Mouse (Mus musculus): ENCODE measurements around the gene Vps45. TPM values are rescaled to one million over a fixed set of nuclear protein-coding genes. Genes with fewer than 3 reads are reported as not detected.
"Not testable (repeated sequence)": the region's sequence is repeated elsewhere in the genome, so short reads cannot be mapped to it uniquely, and the experiment has no call there.

Gene Vps45
- polyA plus RNA-seq, 1 experiment = 1.3 TPM

DNA sequence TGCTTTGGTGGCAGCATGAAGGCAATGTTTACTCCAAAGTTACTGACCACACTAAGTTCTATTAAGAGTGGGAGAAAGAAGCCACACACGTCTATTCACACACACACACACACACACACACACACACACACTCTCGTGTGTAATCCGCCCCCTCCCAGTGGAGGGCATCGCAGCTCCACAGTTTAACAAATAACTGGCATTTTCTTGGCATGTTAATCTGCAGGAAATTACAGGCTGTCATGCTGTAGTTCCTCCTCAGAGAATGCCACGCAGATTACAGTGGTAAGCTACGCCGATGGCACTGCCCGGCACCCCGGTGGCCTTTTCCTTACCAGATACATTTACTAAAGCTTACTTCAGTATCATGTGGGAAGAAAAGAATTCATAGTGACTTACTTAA, 80.0 kb downstream of the Vps45 start:
- TF ChIP-seq GATA1 (IDR thresholded peaks at IDR 0.05; ENCODE audit: low read length) (no peak), TAL1 (IDR thresholded peaks at IDR 0.05; ENCODE audit: low read length) (no peak)
- H3K27me3 ChIP-seq (ENCODE audit: control insufficient read depth) = peaks cover 26% of the 10 kb centered on the region
- H3K4me1 ChIP-seq (ENCODE audit: control insufficient read depth) = peaks cover 4% of the 10 kb centered on the region; the same call in 1 of the 2 replicates
- H3K36me3 ChIP-seq (ENCODE audit: control insufficient read depth) = no peaks in the 10 kb centered on the region
- H3K9me3 ChIP-seq (ENCODE audit: control insufficient read depth, low read length) = no peaks in the 10 kb centered on the region
- H3K4me3 ChIP-seq (replicated peaks) = no peak overlapping the region

DNA sequence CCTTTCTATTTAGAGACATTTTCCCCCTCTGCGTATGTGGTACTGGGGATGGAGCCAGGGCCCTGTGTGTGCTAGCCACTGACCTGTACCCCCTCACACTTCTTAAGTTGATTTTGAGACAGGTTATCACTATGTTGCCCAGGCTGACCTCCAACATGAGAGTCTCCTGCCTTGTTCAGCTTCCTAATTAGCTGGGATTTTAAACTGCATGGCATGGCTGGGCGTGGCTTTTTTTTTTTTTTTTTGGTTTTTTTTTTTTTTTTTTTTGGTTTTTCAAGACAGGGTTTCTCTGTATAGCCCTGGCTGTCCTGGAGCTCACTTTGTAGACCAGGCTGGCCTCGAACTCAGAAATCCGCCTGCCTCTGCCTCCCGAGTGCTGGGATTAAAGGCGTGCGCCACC, 80.7 kb downstream of the Vps45 start:
- H3K9me3 ChIP-seq (ENCODE audit: control insufficient read depth, low read length); H3K36me3 ChIP-seq (ENCODE audit: control insufficient read depth); H3K4me3 ChIP-seq (replicated peaks); H3K4me1 ChIP-seq (ENCODE audit: control insufficient read depth): not testable (repeated sequence)
- peaks cover 33% of the 10 kb centered on the region for H3K27me3 ChIP-seq (ENCODE audit: control insufficient read depth)

DNA sequence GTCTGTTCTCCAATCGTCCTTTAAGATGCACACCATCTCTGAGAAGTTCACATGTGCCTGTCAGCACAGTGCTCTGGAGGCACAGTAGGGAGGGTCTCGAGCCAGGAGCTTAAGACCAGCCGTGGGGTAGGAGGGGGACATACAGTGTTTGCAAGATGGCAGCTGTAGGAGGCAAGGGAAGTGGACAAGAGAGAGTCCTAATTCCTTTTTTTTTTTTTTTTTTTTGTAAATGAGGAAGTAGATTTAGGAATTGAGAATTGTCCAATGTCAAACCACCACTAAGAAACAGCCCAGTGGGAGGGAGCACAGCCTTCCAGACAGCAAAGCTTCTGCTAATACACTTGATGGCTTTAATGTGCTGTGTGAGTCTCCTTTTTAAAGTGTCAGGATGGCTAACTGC, 81.2 kb downstream of the Vps45 start:
- no peak overlapping the region for H3K4me3 ChIP-seq (replicated peaks)
- peaks cover 4% of the 10 kb centered on the region for H3K4me1 ChIP-seq (ENCODE audit: control insufficient read depth)
- no peaks in the 10 kb centered on the region for H3K9me3 ChIP-seq (ENCODE audit: control insufficient read depth, low read length)
- no peaks in the 10 kb centered on the region for H3K36me3 ChIP-seq (ENCODE audit: control insufficient read depth)
- TF ChIP-seq TAL1 (IDR thresholded peaks at IDR 0.05; ENCODE audit: low read length) (no peak), GATA1 (IDR thresholded peaks at IDR 0.05; ENCODE audit: low read length) (no peak)
- peaks cover 38% of the 10 kb centered on the region for H3K27me3 ChIP-seq (ENCODE audit: control insufficient read depth)

DNA sequence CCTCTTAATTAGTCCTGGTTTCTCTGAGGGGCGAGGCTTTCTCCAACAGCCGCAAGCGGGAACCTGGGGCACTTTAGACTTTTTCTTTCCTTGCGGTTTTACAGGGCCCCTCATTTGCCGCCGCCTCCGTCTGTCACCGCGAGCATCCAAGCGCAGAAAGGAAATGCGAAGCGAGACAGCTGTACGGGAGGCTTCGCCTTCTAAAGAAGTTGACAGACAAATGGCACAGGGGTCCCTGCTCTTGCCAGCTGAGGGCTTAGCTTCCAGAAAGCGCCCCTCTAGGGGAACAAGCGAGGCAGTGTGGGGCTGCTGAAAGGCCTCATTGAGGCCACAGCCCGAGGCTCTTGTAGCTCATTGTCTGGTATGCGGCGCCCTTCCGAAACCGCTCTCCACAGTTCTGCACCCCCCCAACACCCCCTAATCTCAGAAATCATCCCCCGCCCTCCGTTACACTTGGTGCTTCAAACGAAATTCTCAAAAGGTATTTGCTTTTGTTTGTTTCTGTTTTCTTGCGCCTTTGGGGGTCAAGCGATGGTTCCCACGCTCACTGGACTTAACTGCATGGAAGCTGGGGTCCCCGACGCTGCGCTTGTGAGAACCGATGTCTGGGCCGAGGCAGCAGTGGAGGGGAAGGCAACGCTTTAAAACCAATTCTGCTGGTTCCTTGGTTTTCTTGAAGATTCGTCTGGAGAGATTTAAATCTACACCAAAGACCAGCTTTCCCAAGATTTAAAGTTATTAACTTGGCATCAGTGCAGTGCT, 85.2 kb downstream of the Vps45 start:
- no peak for TF ChIP-seq GATA1 (IDR thresholded peaks at IDR 0.05; ENCODE audit: low read length)
- TF ChIP-seq TAL1 (IDR thresholded peaks at IDR 0.05; ENCODE audit: low read length) = no peak
- Histone ChIP-seq H3K9me3 (ENCODE audit: control insufficient read depth, low read length) (no peaks in the 10 kb centered on the region), H3K4me3 (replicated peaks) (no peak overlapping the region), H3K27me3 (ENCODE audit: control insufficient read depth) (peaks cover 59% of the 10 kb centered on the region), H3K4me1 (ENCODE audit: control insufficient read depth) (no peaks in the 10 kb centered on the region; the same call in 1 of the 2 replicates), H3K36me3 (ENCODE audit: control insufficient read depth) (no peaks in the 10 kb centered on the region)

DNA sequence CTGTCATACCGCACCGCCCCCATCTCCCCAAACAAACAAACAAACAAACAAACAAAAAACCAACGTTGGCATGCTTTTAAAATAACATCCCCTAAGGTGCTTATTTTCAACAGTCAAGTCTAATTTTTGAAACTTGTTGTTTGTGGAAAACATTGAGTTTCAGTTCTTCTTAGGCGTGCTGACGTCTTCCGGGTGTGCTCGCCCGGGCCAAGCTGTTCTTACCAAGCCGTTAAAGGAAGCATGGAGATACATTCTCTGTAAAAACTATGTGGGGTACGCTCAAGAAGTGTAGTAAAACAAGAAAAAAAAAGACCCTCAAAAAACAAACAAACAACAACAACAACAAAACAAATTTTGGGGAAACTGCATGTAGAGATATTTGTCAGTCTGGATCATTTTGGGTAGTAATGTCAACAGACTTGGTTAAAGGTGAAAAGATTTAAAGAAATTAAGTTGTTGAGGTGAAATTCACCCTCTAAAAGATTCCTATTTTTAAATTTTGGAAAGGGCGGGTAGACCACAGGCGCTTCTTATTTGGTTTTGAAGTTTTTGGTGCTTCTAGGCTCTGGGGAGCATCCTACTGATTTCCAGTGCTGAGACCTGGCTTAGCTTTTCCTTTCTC, 85.9 kb downstream of the Vps45 start:
- H3K4me3 ChIP-seq (replicated peaks) = no peak overlapping the region

DNA sequence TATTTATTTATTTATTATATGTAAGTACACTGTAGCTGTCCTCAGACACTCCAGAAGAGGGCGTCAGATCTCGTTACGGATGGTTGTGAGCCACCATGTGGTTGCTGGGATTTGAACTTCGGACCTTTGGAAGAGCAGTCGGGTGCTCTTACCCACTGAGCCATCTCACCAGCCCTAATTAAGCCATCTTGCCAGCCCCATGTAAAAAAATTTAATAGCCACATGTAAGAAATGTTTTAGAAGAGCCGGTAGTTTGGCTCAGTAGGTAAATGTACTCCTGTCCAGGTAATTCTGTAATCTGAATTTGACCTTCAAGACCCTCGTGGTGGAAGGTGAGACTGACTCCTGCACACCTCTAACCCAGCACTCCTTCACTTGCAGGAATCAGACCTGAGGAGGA, 87.6 kb downstream of the Vps45 start:
- peaks cover 59% of the 10 kb centered on the region for H3K27me3 ChIP-seq (ENCODE audit: control insufficient read depth)
- H3K4me1 ChIP-seq (ENCODE audit: control insufficient read depth); H3K9me3 ChIP-seq (ENCODE audit: control insufficient read depth, low read length); H3K4me3 ChIP-seq (replicated peaks); H3K36me3 ChIP-seq (ENCODE audit: control insufficient read depth): not testable (repeated sequence)

More for the DNA sequence above, 85.9 kb downstream of the Vps45 start:
- no peaks in the 10 kb centered on the region for H3K36me3 ChIP-seq (ENCODE audit: control insufficient read depth)
- H3K27me3 ChIP-seq (ENCODE audit: control insufficient read depth) = peaks cover 59% of the 10 kb centered on the region
- TF ChIP-seq TAL1 (IDR thresholded peaks at IDR 0.05; ENCODE audit: low read length) = no peak
- TF ChIP-seq GATA1 (IDR thresholded peaks at IDR 0.05; ENCODE audit: low read length) = no peak
- H3K9me3 ChIP-seq (ENCODE audit: control insufficient read depth, low read length) = no peaks in the 10 kb centered on the region
- no peaks in the 10 kb centered on the region; the same call in 1 of the 2 replicates for H3K4me1 ChIP-seq (ENCODE audit: control insufficient read depth)

DNA sequence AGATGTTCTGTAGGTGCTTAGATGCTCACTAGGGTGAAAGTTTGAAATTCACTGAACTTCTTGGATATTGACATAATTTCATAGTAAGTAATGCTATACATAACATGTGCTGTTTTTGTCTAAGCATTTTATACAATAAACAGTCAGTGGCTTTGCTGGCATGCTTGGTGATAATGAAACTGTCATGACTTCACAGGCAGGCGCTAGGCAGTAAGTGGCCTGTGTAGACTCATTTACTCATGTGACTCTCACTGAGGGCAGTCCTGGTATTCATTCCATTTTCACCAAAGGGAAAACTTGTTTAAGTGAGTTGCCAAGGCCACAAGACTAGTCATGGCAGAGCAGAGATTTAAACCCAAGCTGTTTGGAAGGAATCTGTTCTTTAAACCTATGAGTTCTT, 89.0 kb downstream of the Vps45 start:
- H3K9me3 ChIP-seq (ENCODE audit: control insufficient read depth, low read length) = no peaks in the 10 kb centered on the region
- H3K36me3 ChIP-seq (ENCODE audit: control insufficient read depth) = no peaks in the 10 kb centered on the region
- no peaks in the 10 kb centered on the region; the same call in 1 of the 2 replicates for H3K4me1 ChIP-seq (ENCODE audit: control insufficient read depth)
- peaks cover 48% of the 10 kb centered on the region for H3K27me3 ChIP-seq (ENCODE audit: control insufficient read depth)
- no peak overlapping the region for H3K4me3 ChIP-seq (replicated peaks)
- TF ChIP-seq GATA1 (IDR thresholded peaks at IDR 0.05; ENCODE audit: low read length) (no peak), TAL1 (IDR thresholded peaks at IDR 0.05; ENCODE audit: low read length) (no peak)

DNA sequence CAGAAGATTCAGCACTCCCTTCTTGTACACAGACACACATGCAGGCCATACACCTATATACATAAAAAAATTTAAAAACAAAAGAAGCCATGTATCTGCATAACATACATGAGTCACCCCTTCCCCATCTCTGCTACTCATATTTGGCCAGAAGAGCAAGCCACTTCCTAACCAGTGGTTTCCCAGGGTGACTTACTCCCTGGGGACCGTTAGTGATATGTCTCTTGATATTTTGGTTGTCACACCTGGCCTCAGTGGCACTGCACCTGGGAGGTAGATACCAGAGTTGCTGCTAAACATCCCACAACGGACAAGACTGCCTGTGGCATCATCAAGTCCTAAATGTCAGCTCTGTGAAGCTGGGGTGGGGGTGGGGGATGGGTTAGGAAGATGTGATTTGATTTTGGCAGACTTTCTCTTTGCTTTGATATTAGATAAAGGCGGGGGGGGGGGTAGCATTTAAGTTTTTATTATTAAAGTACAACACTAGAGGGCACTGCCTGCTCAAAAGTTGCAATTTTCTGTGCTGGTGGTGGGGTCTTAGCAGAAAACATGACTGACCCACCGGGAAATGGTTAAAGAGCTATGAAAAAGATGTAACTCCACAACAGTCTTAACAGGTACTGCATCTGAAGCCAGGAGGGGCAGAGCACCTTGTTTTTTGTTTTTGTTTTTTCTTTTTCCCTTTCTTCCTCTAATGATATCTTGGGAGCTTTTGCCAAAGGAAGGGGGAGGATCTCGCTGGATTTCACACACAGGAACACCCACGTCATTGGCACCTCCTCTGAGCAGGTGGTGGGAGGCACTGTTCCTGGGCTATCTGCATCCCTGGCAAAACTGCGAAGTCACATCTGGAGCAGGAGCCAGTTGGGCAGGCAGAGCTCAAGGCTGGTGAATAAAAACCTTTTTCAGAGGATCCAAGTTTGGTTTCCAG, 92.5 kb downstream of the Vps45 start:
- TF ChIP-seq GATA1 (IDR thresholded peaks at IDR 0.05; ENCODE audit: low read length) (no peak), TAL1 (IDR thresholded peaks at IDR 0.05; ENCODE audit: low read length) (no peak)
- no peaks in the 10 kb centered on the region for H3K36me3 ChIP-seq (ENCODE audit: control insufficient read depth)
- no peaks in the 10 kb centered on the region for H3K9me3 ChIP-seq (ENCODE audit: control insufficient read depth, low read length)
- H3K4me1 ChIP-seq (ENCODE audit: control insufficient read depth) = no peaks in the 10 kb centered on the region; the same call in 1 of the 2 replicates
- H3K27me3 ChIP-seq (ENCODE audit: control insufficient read depth) = peaks cover 17% of the 10 kb centered on the region
- no peak overlapping the region for H3K4me3 ChIP-seq (replicated peaks)

DNA sequence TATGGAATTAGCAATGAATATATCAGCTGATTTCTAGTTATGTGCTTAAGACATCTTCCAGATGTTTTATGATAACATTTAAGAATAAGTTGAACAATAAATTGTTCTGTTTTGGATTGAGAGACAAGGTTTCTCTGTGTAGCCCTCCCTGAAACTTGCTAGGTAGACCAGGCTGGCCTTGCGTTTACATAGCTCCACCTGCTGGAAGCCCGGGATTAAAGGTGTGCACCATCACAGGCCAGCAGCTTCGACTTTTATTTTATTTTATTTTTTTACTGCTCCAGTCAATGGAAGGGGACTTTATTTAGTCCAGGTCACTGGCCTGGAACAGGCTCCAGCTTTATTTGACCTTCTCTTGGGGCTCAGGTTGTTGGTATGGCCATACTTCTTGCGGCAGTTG, 94.6 kb downstream of the Vps45 start:
- TF ChIP-seq TAL1 (IDR thresholded peaks at IDR 0.05; ENCODE audit: low read length) = no peak
- no peak for TF ChIP-seq GATA1 (IDR thresholded peaks at IDR 0.05; ENCODE audit: low read length)
- H3K27me3 ChIP-seq (ENCODE audit: control insufficient read depth) = peaks cover 6% of the 10 kb centered on the region
- H3K36me3 ChIP-seq (ENCODE audit: control insufficient read depth) = no peaks in the 10 kb centered on the region
- no peaks in the 10 kb centered on the region for H3K9me3 ChIP-seq (ENCODE audit: control insufficient read depth, low read length)
- no peak overlapping the region for H3K4me3 ChIP-seq (replicated peaks)
- no peaks in the 10 kb centered on the region; the same call in 1 of the 2 replicates for H3K4me1 ChIP-seq (ENCODE audit: control insufficient read depth)
